ENCODE assay signal across 9 mouse cellular contexts in genomic region chr3:97100784-97101641, GRCm38 (mm10). TPM values are rescaled to one million over a fixed set of nuclear protein-coding genes. Genes with fewer than 3 reads are reported as not detected.
A peak's percentile ranks its signal among the peaks of the same experiment; 100 is the strongest.
DNase-seq lines count a peak whose midpoint lies in the region; ATAC-seq lines count a peak whose summit lies in the region.
"Had no signal": no experiment of that assay in that cellular context is flagged by ENCODE, and none has a peak within 500 bp of the region (broad histone marks: within the 10 kb centered on the region; RNA-seq: fewer than 3 reads in every experiment).

No protein-coding gene starts in this region.

- H3K27me3 ChIP-seq in forebrain, embryonic 14.5 days (replicated peaks; ENCODE audit: control insufficient read depth, insufficient read depth, low read length): no peaks in the 10 kb centered on the region
- H3K27me3 ChIP-seq in forebrain, embryonic 12.5 days: no peaks in the 10 kb centered on the region
- H3K27me3 ChIP-seq in lung, embryonic 16.5 days (ENCODE audit: control insufficient read depth, insufficient read depth, low read depth, low read length): no peaks in the 10 kb centered on the region
- H3K27me3 ChIP-seq in hindbrain, embryonic 14.5 days (ENCODE audit: control insufficient read depth, insufficient read depth, low read length): no peaks in the 10 kb centered on the region
- H3K27me3 ChIP-seq in neural tube, embryonic 13.5 days: no peaks in the 10 kb centered on the region

- no peaks in the 10 kb centered on the region for H3K36me3 ChIP-seq in forebrain, embryonic 14.5 days (ENCODE audit: control insufficient read depth, insufficient read depth, low read length)
- H3K36me3 ChIP-seq in forebrain, embryonic 12.5 days (replicated peaks): no peaks in the 10 kb centered on the region
- no peaks in the 10 kb centered on the region for H3K36me3 ChIP-seq in lung, embryonic 16.5 days (ENCODE audit: control insufficient read depth, insufficient read depth, low read length)
- no peaks in the 10 kb centered on the region for H3K36me3 ChIP-seq in hindbrain, embryonic 14.5 days (replicated peaks; ENCODE audit: control insufficient read depth, insufficient read depth)
- H3K36me3 ChIP-seq in neural tube, embryonic 13.5 days: no peaks in the 10 kb centered on the region

- no peak overlapping the region for H3K4me3 ChIP-seq in forebrain, embryonic 14.5 days (ENCODE audit: low read depth, low read length)
- no peak overlapping the region for H3K4me3 ChIP-seq in forebrain, embryonic 12.5 days (replicated peaks)
- no peak overlapping the region for H3K4me3 ChIP-seq in lung, embryonic 16.5 days (ENCODE audit: low read length)
- no peak overlapping the region for H3K4me3 ChIP-seq in hindbrain, embryonic 14.5 days (replicated peaks; ENCODE audit: low read length)
- H3K4me3 ChIP-seq in neural tube, embryonic 13.5 days: no peak overlapping the region

- no peak overlapping the region for H3K9ac ChIP-seq in forebrain, embryonic 14.5 days (ENCODE audit: low read length)
- no peak overlapping the region for H3K9ac ChIP-seq in forebrain, embryonic 12.5 days
- H3K9ac ChIP-seq in lung, embryonic 16.5 days (ENCODE audit: low read length): no peak overlapping the region
- H3K9ac ChIP-seq in hindbrain, embryonic 14.5 days: peak overlapping the region; percentile 9; the same call in 1 of the 2 replicates
- 0 out of 2 replicates have a peak overlapping the region, but pooled peaks have one; percentile 12 for H3K9ac ChIP-seq in neural tube, embryonic 13.5 days

- H3K9me3 ChIP-seq in forebrain, embryonic 14.5 days (replicated peaks; ENCODE audit: control insufficient read depth, low read length): no peaks in the 10 kb centered on the region
- no peaks in the 10 kb centered on the region for H3K9me3 ChIP-seq in forebrain, embryonic 12.5 days
- no peaks in the 10 kb centered on the region for H3K9me3 ChIP-seq in lung, embryonic 16.5 days (ENCODE audit: control insufficient read depth, low read length)
- H3K9me3 ChIP-seq in hindbrain, embryonic 14.5 days (ENCODE audit: control insufficient read depth, low read length): no peaks in the 10 kb centered on the region
- no peaks in the 10 kb centered on the region for H3K9me3 ChIP-seq in neural tube, embryonic 13.5 days

- intact Hi-C loops in left cerebral cortex, postnatal 25 days (cut with DNase I): no loop called here

- peaks cover 5% of the 10 kb centered on the region; the same call in 1 of the 2 replicates for H3K4me1 ChIP-seq in forebrain, embryonic 14.5 days (ENCODE audit: control insufficient read depth, insufficient read depth, low read length)
- peaks cover 12% of the 10 kb centered on the region; the same call in 1 of the 2 replicates for H3K4me1 ChIP-seq in forebrain, embryonic 12.5 days
- H3K4me1 ChIP-seq in lung, embryonic 16.5 days (replicated peaks; ENCODE audit: control insufficient read depth, insufficient read depth, low read length): no peaks in the 10 kb centered on the region
- peaks cover 7% of the 10 kb centered on the region; the same call in 1 of the 2 replicates for H3K4me1 ChIP-seq in hindbrain, embryonic 14.5 days (replicated peaks; ENCODE audit: control insufficient read depth, insufficient read depth, low read length)
- no peaks in the 10 kb centered on the region; the same call in 1 of the 2 replicates for H3K4me1 ChIP-seq in neural tube, embryonic 13.5 days (replicated peaks)

- WGBS in forebrain, embryonic 14.5 days: 66% methylated on average over 10 of the region's 10 CpGs
- WGBS in forebrain, embryonic 12.5 days: 77% methylated on average over 10 of the region's 10 CpGs
- WGBS in lung, embryonic 16.5 days: 54% methylated on average over 10 of the region's 10 CpGs
- WGBS in hindbrain, embryonic 14.5 days: 38% methylated on average over 10 of the region's 10 CpGs
- 66% methylated on average over 10 of the region's 10 CpGs for WGBS in neural tube, embryonic 13.5 days

- DNase-seq in forebrain, embryonic 14.5 days (ENCODE audit: low spot score): peak; percentile 37
- DNase-seq in lung, postnatal 25 days (ENCODE audit: low spot score): no peak
- peak; percentile 44 for DNase-seq in hindbrain, embryonic 14.5 days (ENCODE audit: low spot score)
- DNase-seq in left cerebral cortex, postnatal 25 days (ENCODE audit: low spot score in 2 of 2): no peak
- DNase-seq in cerebellum, adult 9-11 months: no peak
- DNase-seq: cerebellum, adult 8-10 months had no signal

- peak; percentile 37; the same call in 1 of the 2 replicates for ATAC-seq in forebrain, embryonic 14.5 days
- ATAC-seq in forebrain, embryonic 12.5 days (ENCODE audit: low FRiP score): no peak
- ATAC-seq in lung, embryonic 16.5 days (ENCODE audit: low read depth): peak; percentile 31; the same call in 1 of the 2 replicates
- peak; percentile 70; the same call in 1 of the 2 replicates for ATAC-seq in hindbrain, embryonic 14.5 days (ENCODE audit: low FRiP score)
- 0 out of 2 replicates have a peak, but pooled peaks have one; percentile 59 for ATAC-seq in neural tube, embryonic 13.5 days (ENCODE audit: low read depth)

- no peak overlapping the region for H3K4me2 ChIP-seq in forebrain, embryonic 14.5 days (ENCODE audit: low read length)
- H3K4me2 ChIP-seq in forebrain, embryonic 12.5 days: no peak overlapping the region
- H3K4me2 ChIP-seq in lung, embryonic 16.5 days (ENCODE audit: low read depth, low read length): no peak overlapping the region
- no peak overlapping the region for H3K4me2 ChIP-seq in hindbrain, embryonic 14.5 days (replicated peaks)
- no peak overlapping the region for H3K4me2 ChIP-seq in neural tube, embryonic 13.5 days

- no peak overlapping the region for H3K27ac ChIP-seq in forebrain, embryonic 14.5 days (ENCODE audit: low read depth, low read length)
- no peak overlapping the region for H3K27ac ChIP-seq in forebrain, embryonic 12.5 days
- H3K27ac ChIP-seq in lung, embryonic 16.5 days (ENCODE audit: low read length): no peak overlapping the region
- H3K27ac ChIP-seq in hindbrain, embryonic 14.5 days: peak overlapping the region; percentile 73
- H3K27ac ChIP-seq in neural tube, embryonic 13.5 days (replicated peaks): 0 out of 2 replicates have a peak overlapping the region, but pooled peaks have one; percentile 28

RNA-seq across cellular contexts. Expression of gene Acp6, which starts 57.6 kb away (rescaled TPM):
- polyA plus RNA-seq in forebrain, embryonic 14.5 days (2014; fragmentation: Nextera tagmentation; extraction: Ambion mirVana): 15.6 and 20.4 TPM in 2 replicates
- 29.7 and 32.2 TPM in 2 replicates for polyA plus RNA-seq in forebrain, embryonic 12.5 days (2016; fragmentation: Nextera tagmentation; extraction: Ambion mirVana)
- polyA plus RNA-seq in lung, embryonic 16.5 days (2015; fragmentation: Nextera tagmentation; extraction: Ambion mirVana): 52.3 and 54.9 TPM in 2 replicates
- 14.1 and 16.6 TPM in 2 replicates for polyA plus RNA-seq in hindbrain, embryonic 14.5 days (2014; fragmentation: Nextera tagmentation; extraction: Ambion mirVana)
- polyA plus RNA-seq in neural tube, embryonic 13.5 days (2015; fragmentation: Nextera tagmentation; extraction: Ambion mirVana): 16.3 and 21.1 TPM in 2 replicates
- total RNA-seq in left cerebral cortex, postnatal 25 days (2021): 10 to 100 TPM; 18.5 to 24.9 TPM

Comparison
In these comparisons a context has a peak if more than half of its experiments do, and no peak if none do; other contexts are left out.
1. DNase-seq: peak in forebrain, embryonic 14.5 days (single experiment) and hindbrain, embryonic 14.5 days (single experiment); none in lung, postnatal 25 days (single experiment), left cerebral cortex, postnatal 25 days (0 of 2) and cerebellum, adult 9-11 months (single experiment).
2. H3K27ac ChIP-seq: peak in hindbrain, embryonic 14.5 days (single experiment) and neural tube, embryonic 13.5 days (single experiment); none in forebrain, embryonic 14.5 days (single experiment), forebrain, embryonic 12.5 days (single experiment) and lung, embryonic 16.5 days (single experiment).
3. H3K9ac ChIP-seq: peak in hindbrain, embryonic 14.5 days (single experiment) and neural tube, embryonic 13.5 days (single experiment); none in forebrain, embryonic 14.5 days (single experiment), forebrain, embryonic 12.5 days (single experiment) and lung, embryonic 16.5 days (single experiment).